Mouse (Mus musculus) c-Kit-positive CD71-negative TER-119-negative erythroid progenitor cells, embryonic 14.5 days (primary cell): Measurements from ENCODE around the gene Ppp1r35.
"Not testable (repeated sequence)": the region's sequence is repeated elsewhere in the genome, so short reads cannot be mapped to it uniquely, and the experiment has no call there.

Experiments used
- DNase-seq: peaks from one replicate; pipeline ENCODE4 v3.0.0-alpha.2; 2013; ENCODE audit warnings: low read depth

Gene Ppp1r35

GRCm38 (mm10) chr5:137778635-137779034, at the start of gene Ppp1r35:
Ppp1r35 (plus strand) TSS chr5:137778849.
- peak; percentile 91 for DNase-seq

GRCm38 (mm10) chr5:137733638-137734288, 44.9 kb upstream of the Ppp1r35 start:
- DNase-seq, result no peak

- DNase-seq, result no peak
Observed at GRCm38 (mm10) chr5:137734289-137735061, 44.2 kb upstream of the Ppp1r35 start.

GRCm38 (mm10) chr5:137737400-137737940, 41.2 kb upstream of the Ppp1r35 start:
- no peak for DNase-seq

GRCm38 (mm10) chr5:137738516-137738915, 40.1 kb upstream of the Ppp1r35 start:
- no peak for DNase-seq

- no peak for DNase-seq
Observed at GRCm38 (mm10) chr5:137739471-137739870, 39.2 kb upstream of the Ppp1r35 start.

- no peak for DNase-seq
Observed at GRCm38 (mm10) chr5:137740506-137740905, 38.1 kb upstream of the Ppp1r35 start.

- DNase-seq, result peak; percentile 66
Observed at GRCm38 (mm10) chr5:137741023-137741931, 37.4 kb upstream of the Ppp1r35 start, which contains the start of gene Nyap1. Nyap1 (minus strand) TSS chr5:137741607.

- no peak for DNase-seq
Observed at GRCm38 (mm10) chr5:137742048-137742447, 36.6 kb upstream of the Ppp1r35 start.

GRCm38 (mm10) chr5:137742836-137743235, 35.8 kb upstream of the Ppp1r35 start:
- no peak for DNase-seq

GRCm38 (mm10) chr5:137744197-137744596, 34.5 kb upstream of the Ppp1r35 start:
- no peak for DNase-seq

GRCm38 (mm10) chr5:137745214-137746171, 33.2 kb upstream of the Ppp1r35 start, which contains the start of gene Tsc22d4:
Tsc22d4 (plus strand) TSS chr5:137745730.
- DNase-seq, result peak; percentile 68

- DNase-seq, result peak; percentile 60
Observed at GRCm38 (mm10) chr5:137746282-137746850, 32.3 kb upstream of the Ppp1r35 start.

GRCm38 (mm10) chr5:137746851-137747325, 31.8 kb upstream of the Ppp1r35 start:
- no peak for DNase-seq

- no peak for DNase-seq
Observed at GRCm38 (mm10) chr5:137747326-137747961, 31.2 kb upstream of the Ppp1r35 start.

- DNase-seq, result no peak
Observed at GRCm38 (mm10) chr5:137748130-137748770, 30.4 kb upstream of the Ppp1r35 start.

- no peak for DNase-seq
Observed at GRCm38 (mm10) chr5:137749196-137749836, 29.3 kb upstream of the Ppp1r35 start.

GRCm38 (mm10) chr5:137750212-137750611, 28.4 kb upstream of the Ppp1r35 start:
- not testable (repeated sequence) for DNase-seq
